Mouse (Mus musculus): ENCODE measurements around the gene Slc39a1.

- TF ChIP-seq CTCF (IDR thresholded peaks at IDR 0.05; ENCODE audit: extremely low read depth, insufficient read depth, insufficient read length, insufficient replicate concordance) (no peak), POLR2A (IDR thresholded peaks at IDR 0.05; ENCODE audit: low read depth, low read length) (no peak)
Observed at GRCm38 (mm10) chr3:90258521-90258920, 10.5 kb downstream of the Slc39a1 start.

All from spleen, adult 2 months (tissue).